1 mouse cellular context compared by ENCODE assay signal in genomic region chr15:101175131-101175460, GRCm38 (mm10).
TF ChIP-seq lines count a peak whose summit lies in the region.

No protein-coding gene starts in this region.

TF ChIP-seq in CH12.LX, 34 proteins besides CTCF, POLR2A, EP300 and RAD21 (continued from another document):
- TF ChIP-seq MAZ (IDR thresholded peaks at IDR 0.05; ENCODE audit: low read depth, low read length) = no peak
TF ChIP-seq in CH12.LX: peak in this region for 0.
